In genomic region chr8:95221045-95221444, GRCm38 (mm10) we compare ENCODE assay signal across 18 mouse cellular contexts. TPM values are rescaled to one million over a fixed set of nuclear protein-coding genes. Genes with fewer than 3 reads are reported as not detected.
DNase-seq lines count a peak whose midpoint lies in the region; ATAC-seq and TF ChIP-seq lines count a peak whose summit lies in the region.
"Had no signal": no experiment of that assay in that cellular context is flagged by ENCODE, and none has a peak within 500 bp of the region (broad histone marks: within the 10 kb centered on the region; RNA-seq: fewer than 3 reads in every experiment).

No protein-coding gene starts in this region.

- no peak for ATAC-seq in forebrain, postnatal 0 days
- ATAC-seq in forebrain, embryonic 11.5 days (replicated peaks; ENCODE audit: low FRiP score), result no peak
- ATAC-seq in intestine, embryonic 14.5 days (replicated peaks; ENCODE audit: low FRiP score, low TSS enrichment, low read depth), result peak; percentile 60; the same call in 1 of the 2 replicates
- ATAC-seq in intestine, postnatal 0 days, result no peak
- no peak for ATAC-seq in kidney, postnatal 0 days (replicated peaks; ENCODE audit: low FRiP score, low read depth)
- ATAC-seq in stomach, embryonic 15.5 days (ENCODE audit: insufficient read depth, low FRiP score, low read depth), result 0 out of 2 replicates have a peak, but pooled peaks have one; percentile 27
- ATAC-seq: CD4-positive, CD25-positive, alpha-beta regulatory T cell, adult 4 months; forebrain, embryonic 14.5 days had no signal

- DNase-seq in forebrain, postnatal 0 days, result no peak
- DNase-seq in forebrain, embryonic 11.5 days (ENCODE audit: low spot score), result no peak
- DNase-seq in intestine, embryonic 14.5 days (ENCODE audit: low spot score), result no peak
- DNase-seq in kidney, postnatal 0 days (ENCODE audit: low spot score), result peak; percentile 72
- DNase-seq in kidney, postnatal 14 days, result no peak
- DNase-seq: adrenal gland, adult 8-10 months; B cell, adult 2 months; cerebellum, adult 2 months; cerebellum, postnatal 10 days; gastrocnemius, postnatal 36 days; heart, adult 11 months had no signal

- TF ChIP-seq CTCF in forebrain, postnatal 0 days (IDR thresholded peaks at IDR 0.05; ENCODE audit: low read depth), result no peak
- TF ChIP-seq CTCF in intestine, postnatal 0 days (IDR thresholded peaks at IDR 0.05; ENCODE audit: low read depth), result no peak
- no peak for TF ChIP-seq CTCF in kidney, postnatal 0 days (IDR thresholded peaks at IDR 0.05; ENCODE audit: low read depth)

- no peak overlapping the region for H3K4me3 ChIP-seq in forebrain, postnatal 0 days (ENCODE audit: low read depth, low read length)
- H3K4me3 ChIP-seq in forebrain, embryonic 11.5 days (ENCODE audit: low read depth, low read length), result no peak overlapping the region
- H3K4me3 ChIP-seq in intestine, embryonic 14.5 days (ENCODE audit: low read depth, low read length), result no peak overlapping the region
- no peak overlapping the region for H3K4me3 ChIP-seq in intestine, postnatal 0 days (ENCODE audit: low read depth, low read length)
- H3K4me3 ChIP-seq in kidney, postnatal 0 days (replicated peaks; ENCODE audit: low read depth, low read length), result no peak overlapping the region
- H3K4me3 ChIP-seq in stomach, embryonic 15.5 days (replicated peaks), result no peak overlapping the region
- H3K4me3 ChIP-seq: embryonic facial prominence, embryonic 10.5 days had no signal

- no peak overlapping the region for H3K4me2 ChIP-seq in forebrain, postnatal 0 days (ENCODE audit: low read depth)
- H3K4me2 ChIP-seq in forebrain, embryonic 11.5 days (ENCODE audit: low read depth, low read length, severe bottlenecking), result no peak overlapping the region
- no peak overlapping the region for H3K4me2 ChIP-seq in intestine, embryonic 14.5 days (ENCODE audit: low read length)
- H3K4me2 ChIP-seq in intestine, postnatal 0 days (replicated peaks; ENCODE audit: low read depth), result no peak overlapping the region
- H3K4me2 ChIP-seq in kidney, postnatal 0 days (ENCODE audit: low read length), result no peak overlapping the region
- no peak overlapping the region for H3K4me2 ChIP-seq in stomach, embryonic 15.5 days
- H3K4me2 ChIP-seq: heart, embryonic 11.5 days had no signal

- H3K9ac ChIP-seq in forebrain, postnatal 0 days, result 0 out of 2 replicates have a peak overlapping the region, but pooled peaks have one; percentile 0
- H3K9ac ChIP-seq in forebrain, embryonic 11.5 days (ENCODE audit: low read length), result no peak overlapping the region
- H3K9ac ChIP-seq in intestine, embryonic 14.5 days (ENCODE audit: low read length), result no peak overlapping the region
- H3K9ac ChIP-seq in intestine, postnatal 0 days (ENCODE audit: low read depth, low read length), result no peak overlapping the region
- no peak overlapping the region for H3K9ac ChIP-seq in kidney, postnatal 0 days (ENCODE audit: low read depth, low read length)
- H3K9ac ChIP-seq in stomach, embryonic 15.5 days, result no peak overlapping the region

- 60% methylated on average over 2 of the region's 2 CpGs for WGBS in forebrain, postnatal 0 days
- WGBS in forebrain, embryonic 11.5 days, result 50% methylated on average over 2 of the region's 2 CpGs
- 27% methylated on average over 2 of the region's 2 CpGs for WGBS in intestine, embryonic 14.5 days
- 14% methylated on average over 2 of the region's 2 CpGs for WGBS in intestine, postnatal 0 days
- 14% methylated on average over 2 of the region's 2 CpGs for WGBS in kidney, postnatal 0 days
- WGBS in stomach, embryonic 15.5 days, result 8% methylated on average over 2 of the region's 2 CpGs

- H3K27me3 ChIP-seq in forebrain, postnatal 0 days (ENCODE audit: insufficient read depth, low read length), result no peaks in the 10 kb centered on the region
- H3K27me3 ChIP-seq in forebrain, embryonic 11.5 days (ENCODE audit: control insufficient read depth, insufficient read depth, low read length), result no peaks in the 10 kb centered on the region
- no peaks in the 10 kb centered on the region for H3K27me3 ChIP-seq in intestine, embryonic 14.5 days (replicated peaks; ENCODE audit: control insufficient read depth, insufficient read depth, low read length)
- H3K27me3 ChIP-seq in intestine, postnatal 0 days (replicated peaks; ENCODE audit: control insufficient read depth, insufficient read depth, low read length), result no peaks in the 10 kb centered on the region
- H3K27me3 ChIP-seq in kidney, postnatal 0 days (ENCODE audit: insufficient read depth, low read length), result no peaks in the 10 kb centered on the region
- H3K27me3 ChIP-seq in stomach, embryonic 15.5 days (replicated peaks), result no peaks in the 10 kb centered on the region

- no peaks in the 10 kb centered on the region for H3K4me1 ChIP-seq in forebrain, postnatal 0 days (ENCODE audit: insufficient read depth)
- no peaks in the 10 kb centered on the region for H3K4me1 ChIP-seq in forebrain, embryonic 11.5 days (replicated peaks; ENCODE audit: control insufficient read depth, insufficient read depth, low read length)
- H3K4me1 ChIP-seq in intestine, embryonic 14.5 days (replicated peaks; ENCODE audit: control insufficient read depth, insufficient read depth, low read length), result peaks cover 10% of the 10 kb centered on the region
- no peaks in the 10 kb centered on the region for H3K4me1 ChIP-seq in intestine, postnatal 0 days (replicated peaks; ENCODE audit: control insufficient read depth, insufficient read depth, low read length)
- H3K4me1 ChIP-seq in kidney, postnatal 0 days (replicated peaks; ENCODE audit: insufficient read depth, low read length), result peaks cover 10% of the 10 kb centered on the region; the same call in 1 of the 2 replicates
- H3K4me1 ChIP-seq in stomach, embryonic 15.5 days, result no peaks in the 10 kb centered on the region

- H3K36me3 ChIP-seq in forebrain, postnatal 0 days (ENCODE audit: insufficient read depth), result no peaks in the 10 kb centered on the region
- H3K36me3 ChIP-seq in forebrain, embryonic 11.5 days (ENCODE audit: control insufficient read depth, insufficient read depth, low read length), result no peaks in the 10 kb centered on the region
- H3K36me3 ChIP-seq in intestine, embryonic 14.5 days (ENCODE audit: control insufficient read depth, insufficient read depth, low read length), result no peaks in the 10 kb centered on the region
- no peaks in the 10 kb centered on the region for H3K36me3 ChIP-seq in intestine, postnatal 0 days (ENCODE audit: control insufficient read depth, insufficient read depth)
- no peaks in the 10 kb centered on the region for H3K36me3 ChIP-seq in kidney, postnatal 0 days (ENCODE audit: insufficient read depth, low read length)
- H3K36me3 ChIP-seq in stomach, embryonic 15.5 days, result no peaks in the 10 kb centered on the region
- H3K36me3 ChIP-seq: embryonic facial prominence, embryonic 10.5 days; G1E had no signal

- H3K9me3 ChIP-seq in forebrain, postnatal 0 days (ENCODE audit: low read length), result no peaks in the 10 kb centered on the region
- no peaks in the 10 kb centered on the region for H3K9me3 ChIP-seq in forebrain, embryonic 11.5 days (ENCODE audit: control insufficient read depth, low read length)
- no peaks in the 10 kb centered on the region for H3K9me3 ChIP-seq in intestine, embryonic 14.5 days (ENCODE audit: control insufficient read depth, low read length)
- H3K9me3 ChIP-seq in intestine, postnatal 0 days (ENCODE audit: control insufficient read depth), result no peaks in the 10 kb centered on the region
- no peaks in the 10 kb centered on the region for H3K9me3 ChIP-seq in kidney, postnatal 0 days (replicated peaks; ENCODE audit: low read length)
- H3K9me3 ChIP-seq in stomach, embryonic 15.5 days, result no peaks in the 10 kb centered on the region
- H3K9me3 ChIP-seq: embryonic facial prominence, embryonic 10.5 days; G1E had no signal

- no peak overlapping the region for H3K27ac ChIP-seq in forebrain, postnatal 0 days (ENCODE audit: low read depth, low read length)
- H3K27ac ChIP-seq in forebrain, embryonic 11.5 days (ENCODE audit: low read depth, low read length), result no peak overlapping the region
- H3K27ac ChIP-seq in intestine, embryonic 14.5 days (ENCODE audit: low read depth), result no peak overlapping the region
- H3K27ac ChIP-seq in intestine, postnatal 0 days (ENCODE audit: low read depth, low read length), result no peak overlapping the region
- peak overlapping the region; percentile 57 for H3K27ac ChIP-seq in kidney, postnatal 0 days
- no peak overlapping the region for H3K27ac ChIP-seq in stomach, embryonic 15.5 days

RNA-seq across cellular contexts. Expression of gene Kifc3, which starts 18.4 kb away (rescaled TPM):
- 53.9 and 54.1 TPM in 2 replicates for total RNA-seq in forebrain, postnatal 0 days (2014; rRNA removed)
- polyA plus RNA-seq in forebrain, postnatal 0 days (2015; fragmentation: Nextera tagmentation; extraction: Ambion mirVana), result 32.7 and 33.2 TPM in 2 replicates
- polyA plus RNA-seq in forebrain, embryonic 11.5 days (2014; fragmentation: Nextera tagmentation; extraction: Ambion mirVana), result 5.5 and 5.9 TPM in 2 replicates
- 11.6 and 21.6 TPM in 2 replicates for polyA plus RNA-seq in intestine, embryonic 14.5 days (2014; fragmentation: Nextera tagmentation; extraction: Ambion mirVana)
- polyA plus RNA-seq in intestine, postnatal 0 days (2015; fragmentation: Nextera tagmentation; extraction: Ambion mirVana), result 20.9 and 21.1 TPM in 2 replicates
- polyA plus RNA-seq in kidney, postnatal 0 days (2015; fragmentation: Nextera tagmentation; extraction: Ambion mirVana), result 41.2 and 46.2 TPM in 2 replicates
- polyA plus RNA-seq in stomach, embryonic 15.5 days (2015; fragmentation: Nextera tagmentation; extraction: Ambion mirVana), result 21.2 and 23.1 TPM in 2 replicates
- polyA plus RNA-seq: CD4-positive, CD25-positive, alpha-beta regulatory T cell, adult 4 months; G1E had no signal

Comparison
In these comparisons a context has a peak if more than half of its experiments do, and no peak if none do; other contexts are left out.
1. ATAC-seq: peak in intestine, embryonic 14.5 days (single experiment) and stomach, embryonic 15.5 days (single experiment); none in forebrain, postnatal 0 days (single experiment), forebrain, embryonic 11.5 days (single experiment), intestine, postnatal 0 days (single experiment) and kidney, postnatal 0 days (single experiment).